Mouse (Mus musculus) right cerebral cortex, adult 18-20 months (tissue): ENCODE measurements around the gene Tmod3.

ENCODE experiments used
- DNase-seq: peaks from one replicate; pipeline ENCODE4 v3.0.0; 2022; ENCODE audit warnings: mixed read lengths

Gene Tmod3

DNA sequence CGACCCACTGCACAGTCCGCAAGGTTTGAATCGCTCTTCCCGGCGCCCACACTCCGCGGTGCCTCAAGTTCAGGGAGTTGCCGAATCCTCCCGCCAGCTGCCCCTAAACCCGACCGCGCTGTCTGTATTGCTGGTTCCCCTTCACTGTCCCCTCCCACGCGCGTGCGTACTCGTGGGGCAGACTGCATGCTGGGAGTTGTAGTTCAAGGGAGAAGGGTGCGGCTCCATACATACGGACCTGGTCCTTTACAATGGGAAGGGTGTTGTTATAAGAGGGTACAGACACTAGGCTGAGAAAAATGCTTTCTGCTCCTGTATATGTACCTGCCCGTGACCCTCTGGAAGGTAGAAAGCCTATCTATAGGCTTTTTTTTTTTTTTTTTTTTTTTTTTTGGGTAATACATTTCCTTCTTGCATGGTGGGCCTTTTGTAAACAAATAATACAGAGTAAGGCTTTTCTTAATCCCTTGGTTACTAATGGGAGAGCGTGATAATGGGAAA lies at the start of gene Tmod3:
TSS of gene Tmod3 (minus strand) at position 146 of the 501 bp plus-strand sequence.
- peak; percentile 97 for DNase-seq

DNA sequence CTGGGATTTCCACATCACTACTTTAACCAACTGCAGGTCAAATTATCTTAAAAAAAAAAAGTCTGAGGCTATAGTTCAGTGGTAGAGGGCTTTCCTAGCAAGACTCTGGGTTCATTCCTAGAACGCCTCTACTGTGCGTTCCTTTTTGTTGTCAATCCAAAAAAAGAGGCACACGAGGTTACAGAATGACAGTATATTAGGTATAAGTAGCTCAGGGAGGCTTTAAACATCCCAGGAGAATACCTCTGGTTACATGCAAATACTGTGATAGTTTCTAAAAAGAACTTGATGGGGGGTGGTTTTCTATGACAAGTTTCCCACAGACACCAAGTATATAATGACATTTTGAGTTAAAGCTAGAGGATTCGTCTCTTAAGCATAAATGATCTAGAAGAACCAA lies 48.0 kb upstream of the Tmod3 start:
- DNase-seq = no peak

DNA sequence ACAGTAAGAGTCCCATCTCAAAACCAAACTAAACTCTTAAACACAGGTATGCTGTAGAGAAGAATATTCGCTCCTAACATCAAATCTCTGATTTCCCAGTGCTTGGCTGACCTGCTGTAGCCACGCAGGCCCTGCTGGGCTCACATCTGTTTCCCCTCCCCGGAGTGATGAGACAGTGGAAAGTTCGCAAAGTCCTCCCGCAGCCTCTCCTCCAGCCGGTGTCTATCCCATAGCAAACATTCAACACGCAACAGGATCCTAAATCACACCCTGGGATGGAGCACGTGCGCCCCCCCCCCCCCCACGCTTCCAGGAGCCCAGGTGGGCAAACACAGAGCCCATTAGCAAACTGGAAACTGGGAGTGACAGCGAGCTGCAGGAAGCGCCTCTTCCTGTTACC lies 42.1 kb upstream of the Tmod3 start:
- DNase-seq = no peak

- peak; percentile 77 for DNase-seq
Measured at GRCm38 (mm10) chr9:75600166-75600934, 40.9 kb upstream of the Tmod3 start.

GRCm38 (mm10) chr9:75599191-75599841 lies 39.9 kb upstream of the Tmod3 start:
- peak; percentile 71 for DNase-seq

GRCm38 (mm10) chr9:75597596-75597995 lies 38.1 kb upstream of the Tmod3 start:
- no peak for DNase-seq

DNA sequence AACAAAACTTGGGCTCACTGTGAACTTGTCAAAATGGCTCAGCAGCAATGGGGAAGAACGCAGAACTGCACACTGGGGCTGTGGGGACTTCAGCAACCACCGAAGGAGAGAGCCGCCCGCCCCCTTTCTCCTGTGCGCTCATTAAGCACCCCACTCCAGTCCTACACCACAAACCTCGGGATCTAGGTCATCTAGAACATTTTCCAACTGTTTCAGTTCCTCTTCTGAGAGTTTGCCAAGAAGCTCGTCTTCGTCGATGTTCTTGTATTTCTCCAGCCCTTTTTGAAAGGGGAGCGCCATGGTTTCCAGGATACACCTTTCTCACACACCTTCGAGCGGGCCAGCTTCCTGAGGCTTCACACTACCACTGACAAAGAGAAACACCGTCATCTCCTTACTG lies 37.6 kb upstream of the Tmod3 start:
- no peak for DNase-seq

GRCm38 (mm10) chr9:75593481-75593880 lies 34.0 kb upstream of the Tmod3 start:
- DNase-seq = peak; percentile 40

GRCm38 (mm10) chr9:75589850-75590790 lies 30.7 kb upstream of the Tmod3 start:
- no peak for DNase-seq

DNA sequence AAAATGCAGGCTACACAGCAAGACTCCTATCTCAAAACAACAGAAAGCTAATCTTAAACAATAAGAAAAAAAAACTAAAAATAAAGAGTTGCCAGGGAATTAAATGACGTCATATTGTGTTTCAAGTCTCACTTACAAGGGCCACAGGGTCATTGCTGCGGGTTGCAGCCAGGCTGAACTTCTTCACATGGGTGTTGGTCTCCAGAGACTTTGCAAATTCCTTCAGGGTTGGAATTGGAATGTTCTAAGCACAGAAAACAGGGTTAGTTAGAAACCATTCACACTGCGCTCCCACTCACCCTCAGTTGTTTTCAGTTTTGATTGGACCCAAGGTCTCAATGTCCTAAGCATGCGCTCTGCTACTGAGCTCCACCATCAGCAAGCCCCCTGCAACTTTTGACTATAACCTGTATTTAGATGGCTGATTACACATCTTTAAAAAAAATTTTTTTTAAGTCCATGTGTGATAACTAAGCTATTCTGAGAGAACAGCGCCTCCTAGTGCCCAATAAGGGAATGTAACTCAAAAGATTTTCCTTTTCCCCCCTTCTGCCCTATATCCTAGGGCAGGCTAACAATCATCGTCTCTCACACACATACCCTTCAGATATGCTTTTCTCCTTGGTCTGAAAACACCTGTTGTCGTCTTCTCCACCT lies 22.4 kb upstream of the Tmod3 start:
- no peak for DNase-seq

DNA sequence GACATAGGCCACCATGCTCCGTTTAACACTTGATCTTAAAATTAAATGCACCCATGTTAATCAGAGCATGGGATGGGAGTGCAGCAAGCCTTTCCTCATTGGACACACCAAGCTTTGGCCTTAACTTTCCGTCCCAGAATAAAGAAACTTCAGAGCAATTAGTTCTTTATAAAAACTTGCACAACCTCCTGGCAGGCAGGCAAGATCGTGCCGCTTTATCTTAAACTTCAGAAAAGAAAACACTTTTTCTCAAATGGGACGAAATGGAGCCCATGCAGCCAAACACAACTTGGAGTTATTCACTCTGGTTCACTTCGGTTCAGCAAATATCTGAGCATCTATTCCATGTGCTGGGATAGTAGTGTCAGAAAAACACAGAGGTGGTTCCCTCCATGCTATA lies 19.9 kb upstream of the Tmod3 start:
- DNase-seq = no peak

GRCm38 (mm10) chr9:75571036-75571942 lies 11.8 kb upstream of the Tmod3 start:
- no peak for DNase-seq

GRCm38 (mm10) chr9:75568399-75568798 lies 8.9 kb upstream of the Tmod3 start:
- DNase-seq = no peak

GRCm38 (mm10) chr9:75564892-75565291 lies 5.4 kb upstream of the Tmod3 start:
- DNase-seq = no peak

- DNase-seq = no peak
Measured at GRCm38 (mm10) chr9:75563622-75564021, 4.2 kb upstream of the Tmod3 start.

DNA sequence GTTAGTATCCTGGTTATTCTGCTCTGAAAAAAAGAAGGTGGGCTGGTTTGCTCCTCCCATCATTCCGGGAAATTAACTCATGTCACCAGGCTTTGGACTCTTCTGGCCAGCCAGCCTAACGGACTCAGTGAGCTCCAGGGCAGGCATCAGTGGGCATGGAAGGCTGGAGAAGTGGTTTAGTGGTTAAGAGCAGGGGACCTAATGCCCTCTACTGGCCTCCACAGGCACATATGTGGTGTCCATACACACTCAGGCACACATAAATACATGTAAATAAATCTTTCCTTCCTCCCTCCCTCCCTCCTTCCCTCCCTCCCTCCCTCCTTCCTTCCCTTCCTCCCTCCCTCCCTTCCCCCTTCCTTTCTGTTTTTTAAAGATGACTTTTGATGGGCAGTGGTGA lies 3.7 kb upstream of the Tmod3 start:
- DNase-seq = no peak

- no peak for DNase-seq
Measured at GRCm38 (mm10) chr9:75561040-75561669, 1.7 kb upstream of the Tmod3 start.

GRCm38 (mm10) chr9:75560353-75560752 lies 896 bp upstream of the Tmod3 start:
- DNase-seq = no peak

GRCm38 (mm10) chr9:75558812-75559511 lies 495 bp downstream of the Tmod3 start:
- no peak for DNase-seq

DNA sequence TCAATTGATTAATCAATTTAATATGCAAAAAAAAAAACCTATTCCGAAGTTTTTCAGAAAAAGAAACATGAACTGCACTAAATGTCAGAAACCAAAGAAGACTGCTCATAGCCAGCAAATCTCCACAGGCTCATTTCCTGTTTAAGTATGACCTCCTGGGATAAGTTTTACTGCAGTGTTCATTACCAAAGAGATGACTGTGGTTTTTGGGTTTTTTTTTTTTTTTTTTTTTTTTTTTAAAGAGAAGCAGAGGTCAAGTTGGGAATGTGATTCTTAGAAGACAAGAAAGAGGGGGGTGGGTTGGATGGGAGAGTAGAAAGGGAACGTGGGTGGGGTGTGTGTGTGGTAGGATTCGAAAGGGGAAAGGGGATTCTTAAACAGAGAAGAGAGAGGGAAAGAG lies 1.1 kb downstream of the Tmod3 start:
- DNase-seq = no peak
